Mouse (Mus musculus): ENCODE measurements at regions not wholly inside any gene's neighbourhood (a gene's known extent, or its start where the extent isn't known, plus 50 kb on each side); places are given as distances from the start of the nearest gene placed in this dataset.

DNA sequence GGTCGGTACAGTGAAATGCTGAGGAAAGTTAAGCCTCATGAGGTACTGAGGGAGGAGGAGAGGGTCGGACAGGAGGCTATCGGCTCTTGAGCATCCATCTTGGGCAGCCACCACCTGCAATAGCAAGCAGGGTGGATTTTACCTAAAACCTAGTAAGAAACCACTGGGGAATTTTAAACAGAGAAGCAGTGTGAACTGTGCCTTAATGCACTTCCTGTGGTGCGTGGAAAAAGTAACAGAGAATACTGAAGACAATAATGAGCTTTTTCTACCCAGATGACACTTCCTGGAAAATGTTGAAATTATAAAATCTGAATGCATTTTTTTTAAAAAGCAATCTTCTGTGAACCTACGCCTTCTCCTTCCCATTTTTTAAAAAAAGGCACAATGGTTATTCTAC is 67.1 kb upstream of the Sash1 start:
- no peak for DNase-seq (ENCODE audit: extremely low read depth, low read depth)

DNA sequence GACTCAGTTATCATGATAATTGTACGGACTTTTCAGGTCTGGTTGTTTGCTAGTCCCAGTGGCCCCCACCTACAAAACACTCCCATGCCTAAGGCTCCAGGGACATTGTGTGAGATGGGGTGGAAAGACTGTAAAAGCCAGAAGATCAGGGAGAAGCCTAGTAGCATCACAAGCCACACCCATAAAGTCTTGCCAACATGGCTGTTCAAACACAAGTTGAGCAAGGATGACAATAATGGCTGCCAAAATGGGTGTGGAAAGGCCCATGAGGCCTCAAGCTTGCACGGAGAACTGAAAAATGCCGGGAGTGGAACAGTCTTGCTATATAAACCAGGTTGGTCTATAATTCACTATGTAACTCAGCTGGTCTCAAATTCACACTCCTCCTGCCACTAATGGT is 66.1 kb upstream of the Sash1 start:
- no peak for DNase-seq (ENCODE audit: extremely low read depth, low read depth)

DNA sequence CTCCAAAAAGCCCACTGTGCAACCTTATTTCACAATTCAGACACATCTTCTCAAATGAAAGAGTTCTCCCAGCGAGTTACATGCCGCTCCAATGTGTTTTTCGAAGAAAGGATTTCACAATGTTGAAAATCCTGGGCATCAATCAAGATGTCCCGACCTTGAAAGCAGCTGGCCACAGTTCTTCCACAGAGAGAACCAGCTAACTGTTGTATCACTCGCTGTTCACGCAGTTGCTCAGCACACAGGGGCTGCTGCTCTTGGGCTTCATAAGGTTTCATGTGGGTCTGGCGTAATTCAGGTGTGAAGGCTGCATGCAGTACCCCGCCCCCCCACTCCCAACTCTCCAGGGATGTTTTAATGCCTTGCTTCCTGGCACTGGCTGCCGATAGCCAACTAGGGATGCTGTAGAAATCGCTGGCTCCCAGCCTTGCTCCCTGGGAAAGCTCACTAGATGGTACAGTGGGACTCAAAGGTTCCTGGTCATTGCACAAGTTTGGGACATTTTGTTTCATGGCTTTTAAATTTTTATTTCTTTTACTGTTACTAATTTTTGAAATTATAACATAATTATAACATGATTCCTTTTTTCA is 65.5 kb upstream of the Sash1 start:
- DNase-seq (ENCODE audit: extremely low read depth, low read depth) = no peak

DNA sequence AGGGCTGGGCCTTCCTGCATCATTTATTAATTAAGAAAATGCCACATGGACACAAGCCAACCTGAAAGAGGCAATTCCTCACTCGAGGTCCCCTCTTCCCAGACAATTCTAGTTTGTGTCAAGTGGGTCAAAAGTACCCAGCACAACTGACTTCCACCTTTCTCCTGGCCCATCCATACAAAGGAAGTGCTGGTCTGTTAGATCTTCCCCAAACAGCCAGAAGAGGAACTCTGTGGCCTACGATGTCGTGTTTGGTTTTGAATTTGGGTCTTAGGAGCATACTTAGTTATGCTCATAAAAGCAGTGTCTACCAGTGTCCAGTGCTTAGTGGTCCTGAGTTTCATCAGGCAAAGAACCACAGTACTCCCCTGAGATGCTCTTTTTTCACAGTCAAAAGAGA is 62.4 kb upstream of the Sash1 start:
- no peak for DNase-seq (ENCODE audit: extremely low read depth, low read depth)

DNA sequence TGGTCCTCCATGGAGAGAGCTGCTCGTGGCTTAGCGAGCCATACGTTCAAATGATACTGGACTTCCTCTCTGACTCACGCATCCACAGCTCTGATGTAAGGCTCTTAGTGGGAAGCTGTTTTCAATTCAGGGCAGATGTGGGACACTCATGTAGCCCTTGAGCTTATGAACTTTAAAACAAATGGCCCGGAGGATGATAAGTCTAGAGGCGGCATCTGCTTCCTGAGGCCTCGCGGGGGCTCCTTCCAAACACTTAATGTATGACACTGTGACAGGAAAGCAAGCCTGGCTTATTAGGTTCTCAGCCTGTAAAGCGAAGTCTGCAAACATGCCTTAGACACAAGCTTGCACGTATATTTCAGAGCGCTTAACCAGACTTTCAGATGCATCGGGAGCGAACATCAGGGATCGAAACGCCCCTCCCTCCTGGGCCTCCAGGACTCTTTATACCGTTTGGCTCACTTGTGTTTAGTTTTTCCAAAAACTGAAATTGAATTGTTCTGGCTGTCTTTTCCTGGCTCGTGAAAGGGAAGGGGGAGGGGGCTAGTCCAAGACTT is 59.4 kb upstream of the Sash1 start:
- no peak for DNase-seq (ENCODE audit: extremely low read depth, low read depth)

DNA sequence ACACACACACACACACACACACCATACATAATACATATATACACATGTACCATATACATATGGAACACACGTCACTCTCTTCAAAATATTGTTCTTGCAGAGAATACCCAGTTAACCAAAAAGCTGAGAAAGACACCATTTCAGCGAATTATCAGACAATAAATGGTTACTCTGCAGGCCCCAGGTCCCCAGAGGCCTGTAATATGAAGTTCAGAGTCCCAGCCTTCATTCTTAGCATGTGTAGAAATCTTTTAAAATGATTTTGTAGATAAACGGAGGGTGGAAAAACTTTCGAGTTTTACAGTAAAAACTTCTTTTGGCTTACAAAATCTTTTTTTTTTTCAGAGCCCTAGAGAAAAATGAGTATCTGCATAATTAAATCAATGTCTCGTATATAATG is 58.7 kb upstream of the Sash1 start:
- DNase-seq (ENCODE audit: extremely low read depth, low read depth) = no peak

DNA sequence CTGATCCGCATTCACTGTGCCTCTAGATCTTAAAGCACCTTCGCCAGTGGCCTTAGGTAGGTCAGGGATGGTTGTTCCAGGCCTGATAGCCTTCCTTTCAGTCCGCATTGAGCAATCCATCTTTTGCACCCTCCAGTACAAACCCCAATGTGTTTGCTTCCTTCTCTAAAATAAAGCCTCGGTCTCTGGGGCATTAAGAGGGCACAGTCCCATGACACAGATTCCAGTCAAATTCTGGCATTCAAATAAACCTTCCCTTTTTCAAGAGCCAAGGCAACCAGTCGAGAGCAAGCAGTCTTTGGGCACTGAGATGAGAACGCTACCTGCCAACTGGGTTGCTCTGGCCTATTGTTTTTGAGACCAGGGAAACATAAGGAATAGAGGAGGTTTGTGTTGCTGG is 57.8 kb upstream of the Sash1 start:
- no peak for DNase-seq (ENCODE audit: extremely low read depth, low read depth)

DNA sequence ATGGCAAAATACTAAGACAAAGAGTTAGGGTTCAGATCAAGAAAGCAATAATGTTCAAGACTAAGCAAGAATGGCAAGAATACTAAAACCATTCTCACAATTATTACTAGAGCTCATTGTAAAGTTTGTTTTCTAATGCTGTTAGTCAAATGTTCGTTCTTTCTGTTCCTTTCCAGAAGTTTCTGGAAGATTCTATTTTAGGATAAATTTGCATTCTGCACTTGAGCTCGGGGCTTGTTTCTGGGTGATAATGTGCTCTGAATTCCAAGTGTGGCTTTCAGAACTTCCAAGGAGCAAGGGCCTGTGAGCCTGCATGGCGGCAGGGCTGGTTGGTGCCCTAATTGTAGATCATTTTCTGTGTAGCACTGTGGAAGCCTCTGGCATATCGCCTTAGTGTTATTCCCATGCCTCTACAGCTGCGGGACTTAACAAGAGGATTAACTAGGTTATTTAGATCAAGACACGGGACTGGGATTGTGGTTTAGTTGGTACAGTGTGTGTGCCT is 57.1 kb upstream of the Sash1 start:
- DNase-seq (ENCODE audit: extremely low read depth, low read depth) = no peak

DNA sequence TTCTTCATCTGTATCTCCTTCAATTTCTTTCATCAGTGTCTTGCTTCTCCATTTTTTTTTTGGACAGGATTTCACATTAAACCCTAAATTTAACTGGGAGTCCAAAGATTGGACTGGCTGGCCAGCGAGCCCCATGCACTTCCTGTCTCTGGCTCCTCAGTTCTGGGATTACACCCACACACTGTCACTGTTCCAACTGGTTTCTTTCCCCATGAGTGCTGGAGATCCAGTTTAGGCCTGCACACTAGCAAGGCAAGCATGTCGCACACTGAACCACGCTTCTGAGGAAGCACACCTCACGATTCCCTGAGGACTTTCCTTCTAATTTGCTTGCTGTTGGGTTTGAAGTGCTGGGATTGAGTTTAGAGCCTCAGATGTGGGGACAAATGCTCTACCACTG is 50.5 kb upstream of the Sash1 start:
- no peak for DNase-seq (ENCODE audit: extremely low read depth, low read depth)
